Mouse (Mus musculus) stomach, embryonic 14.5 days (tissue): ENCODE measurements around the gene 1700020A23Rik. TPM values are rescaled to one million over a fixed set of nuclear protein-coding genes. Genes with fewer than 3 reads are reported as not detected.
A peak's percentile ranks its signal among the peaks of the same experiment; 100 is the strongest.

Experiments used
- ATAC-seq: fragments of 200-750 bp; cut with Nextera tagmentation; 2 replicates; pipeline ENCODE4 v1.8.0; 2017; ENCODE audit warnings: low read depth, moderate TSS enrichment; ENCODE audit not compliant: insufficient number of reproducible peaks, insufficient read depth, low FRiP score
- H3K27ac ChIP-seq: fragments of 300-500 bp; sonication (generic); 2 replicates; pipeline ENCODE4 v1.5.1; 2014; ENCODE audit warnings: mild to moderate bottlenecking, low read length, moderate library complexity, mixed read lengths
- H3K27me3 ChIP-seq: fragments of 300-500 bp; sonication (generic); 2 replicates; pipeline ENCODE4 v1.6.1; 2014; ENCODE audit warnings: low read length, control low read depth, mixed read lengths; ENCODE audit not compliant: control insufficient read depth, insufficient read depth
- H3K36me3 ChIP-seq: fragments of 300-500 bp; sonication (generic); 2 replicates; pipeline ENCODE4 v1.6.1; 2014; ENCODE audit warnings: mild to moderate bottlenecking, control low read depth, low read length, moderate library complexity, mixed read lengths; ENCODE audit not compliant: control insufficient read depth, insufficient read depth
- H3K4me1 ChIP-seq: fragments of 300-500 bp; sonication (generic); 2 replicates; pipeline ENCODE4 v1.6.1; 2014; ENCODE audit warnings: low read length, control low read depth, mixed read lengths; ENCODE audit not compliant: control insufficient read depth, insufficient read depth
- H3K4me2 ChIP-seq: fragments of 300-500 bp; sonication (generic); replicated peaks from 2 replicates; pipeline ENCODE4 v1.6.1; 2014; ENCODE audit warnings: low read depth, low read length, control low read depth
- H3K4me3 ChIP-seq: fragments of 300-500 bp; sonication (generic); 2 replicates; pipeline ENCODE4 v1.5.1; 2014; ENCODE audit warnings: low read depth, low read length, control low read depth
- H3K9ac ChIP-seq: fragments of 300-500 bp; sonication (generic); replicated peaks from 2 replicates; pipeline ENCODE4 v1.6.1; 2014; ENCODE audit warnings: low read depth, mild to moderate bottlenecking, control low read depth, low read length, moderate library complexity, mixed read lengths
- H3K9me3 ChIP-seq: fragments of 300-500 bp; sonication (generic); 2 replicates; pipeline ENCODE4 v1.6.1; 2016; ENCODE audit warnings: low read depth, low read length, control low read depth; ENCODE audit not compliant: control insufficient read depth
- WGBS: fragments of 180-500 bp; shearing (Covaris S2); extraction: QIAGEN DNeasy Blood & Tissue Kit; methylation state at CpG from one replicate; pipeline ENCODE4 v1.1.7; 2014; 5-methylcytosine and 5-hydroxymethylcytosine counted together
- polyA plus RNA-seq: library from polyadenylated mRNA; unstranded; fragments of >200 nt; fragmentation: Nextera tagmentation; extraction: Ambion mirVana; gene quantifications from 2 replicates; pipeline ENCODE4 v1.2.1, GENCODE M21; 2014

Gene 1700020A23Rik
- polyA plus RNA-seq, 1 experiment from 2014 or later, result not detected

DNA sequence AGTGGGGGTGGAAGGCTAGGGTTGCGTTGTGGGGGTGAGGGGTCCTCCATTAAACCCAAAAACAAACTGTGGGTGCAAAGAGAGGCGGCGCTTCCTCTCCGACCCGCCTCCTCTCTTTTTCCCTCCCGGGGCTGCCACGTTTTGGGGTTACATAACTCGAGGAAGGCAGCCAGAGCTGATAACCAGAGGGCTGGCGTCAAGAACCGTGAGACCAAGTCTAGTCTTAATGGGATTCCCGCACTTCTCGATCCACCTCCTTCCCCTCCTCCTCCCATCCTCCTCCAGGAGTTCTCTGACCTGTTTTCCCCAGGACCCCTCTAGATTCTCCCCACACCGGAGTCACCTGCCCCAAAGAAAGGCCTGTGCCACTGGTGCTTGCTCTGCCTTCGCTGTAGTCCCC, 7.0 kb upstream of the 1700020A23Rik start:
- Histone ChIP-seq H3K36me3 (no peaks in the 10 kb centered on the region; the same call in 1 of the 2 replicates), H3K4me2 (peak overlapping the region; percentile 63), H3K4me3 (peak overlapping the region; percentile 53), H3K9me3 (no peaks in the 10 kb centered on the region), H3K9ac (no peak overlapping the region), H3K27me3 (no peaks in the 10 kb centered on the region), H3K27ac (no peak overlapping the region), H3K4me1 (peaks cover 15% of the 10 kb centered on the region; the same call in 1 of the 2 replicates)
- 18% methylated on average over 11 of the region's 14 CpGs for WGBS
- no peak for ATAC-seq

- Histone ChIP-seq H3K4me3 (no peak overlapping the region), H3K4me2 (no peak overlapping the region), H3K9ac (no peak overlapping the region), H3K36me3 (no peaks in the 10 kb centered on the region; the same call in 1 of the 2 replicates), H3K27ac (no peak overlapping the region), H3K9me3 (no peaks in the 10 kb centered on the region), H3K27me3 (no peaks in the 10 kb centered on the region), H3K4me1 (peaks cover 15% of the 10 kb centered on the region; the same call in 1 of the 2 replicates)
- no peak for ATAC-seq
- 86% methylated on average over 1 of the region's 1 CpGs for WGBS
These were observed 5.0 kb upstream of the 1700020A23Rik start for GRCm38 (mm10) chr2:130400046-130400445.

DNA sequence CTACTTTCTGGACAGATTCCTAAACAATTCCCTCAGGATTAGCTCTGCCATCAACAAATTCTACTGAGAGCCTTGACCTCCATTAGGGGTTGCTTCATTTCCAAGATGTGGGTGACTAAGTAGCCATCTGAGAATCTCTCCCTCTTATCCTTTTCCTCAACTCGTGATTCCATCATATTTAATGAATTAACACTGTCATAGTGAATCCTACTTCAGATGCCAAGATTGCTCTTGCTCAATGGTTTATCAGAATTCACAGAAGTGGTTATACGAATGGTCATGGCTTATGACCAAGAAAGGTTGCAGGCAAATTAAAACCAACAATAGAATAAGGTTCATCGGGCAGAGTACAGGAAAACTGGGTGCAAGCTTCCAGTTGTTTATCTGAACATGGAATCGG, 3.2 kb upstream of the 1700020A23Rik start:
- Histone ChIP-seq H3K36me3 (no peaks in the 10 kb centered on the region), H3K27ac (no peak overlapping the region), H3K4me2 (no peak overlapping the region), H3K27me3 (no peaks in the 10 kb centered on the region), H3K9me3 (no peaks in the 10 kb centered on the region), H3K9ac (no peak overlapping the region), H3K4me1 (peaks cover 8% of the 10 kb centered on the region; the same call in 1 of the 2 replicates), H3K4me3 (no peak overlapping the region)
- 73% methylated on average over 4 of the region's 4 CpGs for WGBS
- no peak for ATAC-seq

GRCm38 (mm10) chr2:130406178-130406577, 1.1 kb downstream of the 1700020A23Rik start, which contains the start of gene Tmem239:
TSS of gene Tmem239 (plus strand) at chr2:130406478.
- H3K4me3 ChIP-seq, result no peak within 1 kb of the TSS
- no peak within 1 kb of the TSS for H3K4me2 ChIP-seq
- no peaks in the 10 kb centered on the region for H3K27me3 ChIP-seq
- H3K9ac ChIP-seq, result no peak within 1 kb of the TSS
- ATAC-seq, result no peak
- H3K36me3 ChIP-seq, result no peaks in the 10 kb centered on the region
- H3K27ac ChIP-seq, result no peak within 1 kb of the TSS
- no peaks in the 10 kb centered on the region for H3K4me1 ChIP-seq
- H3K9me3 ChIP-seq, result no peaks in the 10 kb centered on the region
- 65% methylated on average over 2 of the region's 2 CpGs for WGBS

DNA sequence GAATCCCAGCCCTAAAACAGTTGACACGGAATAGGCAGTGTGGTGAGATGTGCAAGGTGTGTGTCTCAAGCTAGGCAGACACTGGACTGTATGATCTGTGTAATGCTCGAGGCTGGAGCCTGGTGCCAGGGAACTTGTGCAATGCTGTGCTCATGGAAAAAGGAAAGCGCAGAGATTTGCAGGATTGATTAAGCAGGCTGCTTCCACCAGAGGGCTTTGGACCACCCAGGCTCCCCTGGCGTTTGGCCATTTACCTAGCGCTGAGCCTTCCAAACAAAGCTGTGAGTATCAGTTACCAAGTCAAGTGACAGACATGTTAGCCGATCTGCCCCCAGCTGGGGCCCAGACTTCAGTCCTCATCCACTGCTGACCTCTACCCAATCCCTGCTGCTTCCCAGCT, 3.1 kb downstream of the 1700020A23Rik start:
- no peak overlapping the region for H3K27ac ChIP-seq
- no peak overlapping the region for H3K4me3 ChIP-seq
- H3K4me2 ChIP-seq, result no peak overlapping the region
- no peaks in the 10 kb centered on the region for H3K27me3 ChIP-seq
- ATAC-seq, result peak; percentile 43; the same call in 1 of the 2 replicates
- H3K9ac ChIP-seq, result no peak overlapping the region
- no peaks in the 10 kb centered on the region for H3K9me3 ChIP-seq
- no peaks in the 10 kb centered on the region for H3K4me1 ChIP-seq
- H3K36me3 ChIP-seq, result no peaks in the 10 kb centered on the region
- WGBS, result 8% methylated on average over 6 of the region's 6 CpGs

DNA sequence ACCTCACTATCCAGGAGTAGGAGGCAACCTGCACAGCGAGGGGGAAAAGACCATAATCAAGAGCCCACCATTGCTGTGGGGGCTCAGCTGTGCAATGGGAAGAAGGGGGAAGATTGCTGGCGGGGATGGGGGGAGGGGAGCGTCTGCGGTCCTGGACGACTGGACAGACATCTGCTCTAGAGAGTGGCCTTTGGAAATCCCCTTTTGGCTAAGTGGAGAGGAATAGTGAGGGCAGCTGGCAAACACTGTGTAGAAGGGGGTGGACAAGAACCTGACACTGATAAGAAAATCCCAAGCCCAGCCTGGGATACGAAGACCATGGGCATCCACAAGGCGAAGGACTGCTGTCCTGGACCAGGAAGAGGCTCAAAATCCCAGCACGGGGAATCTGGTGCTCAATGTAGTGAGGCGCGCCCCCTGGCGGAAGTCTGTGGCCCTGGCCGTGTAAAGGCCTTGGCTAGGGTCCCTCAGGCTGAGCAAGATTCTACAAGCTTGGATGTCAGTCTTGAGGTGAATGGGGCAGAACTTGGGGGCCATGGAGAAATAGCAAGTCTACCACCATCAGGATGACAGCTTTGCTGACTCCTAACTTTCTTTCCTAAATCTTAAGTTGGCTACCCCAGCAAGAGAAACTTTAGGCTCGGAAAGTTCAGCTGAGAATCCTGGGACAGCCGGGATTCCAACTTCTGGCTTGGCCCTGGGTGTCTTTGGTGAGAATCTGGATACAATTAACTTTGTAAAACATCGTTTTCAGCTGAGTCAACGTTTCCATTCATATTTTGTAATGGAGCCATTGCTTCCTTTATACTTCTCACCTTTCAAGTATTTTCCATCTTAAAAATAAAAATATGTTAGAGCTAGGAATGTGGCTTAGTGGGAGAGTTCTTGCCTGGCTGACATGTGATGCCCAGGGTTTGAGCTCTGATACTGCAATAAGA, 6.8 kb downstream of the 1700020A23Rik start:
- H3K9ac ChIP-seq, result no peak overlapping the region
- no peak overlapping the region for H3K4me2 ChIP-seq
- no peaks in the 10 kb centered on the region for H3K36me3 ChIP-seq
- peak; percentile 66; the same call in 1 of the 2 replicates for ATAC-seq
- 36% methylated on average over 16 of the region's 16 CpGs for WGBS
- no peak overlapping the region for H3K27ac ChIP-seq
- H3K4me3 ChIP-seq, result no peak overlapping the region
- H3K9me3 ChIP-seq, result no peaks in the 10 kb centered on the region
- H3K4me1 ChIP-seq, result no peaks in the 10 kb centered on the region
- no peaks in the 10 kb centered on the region for H3K27me3 ChIP-seq

DNA sequence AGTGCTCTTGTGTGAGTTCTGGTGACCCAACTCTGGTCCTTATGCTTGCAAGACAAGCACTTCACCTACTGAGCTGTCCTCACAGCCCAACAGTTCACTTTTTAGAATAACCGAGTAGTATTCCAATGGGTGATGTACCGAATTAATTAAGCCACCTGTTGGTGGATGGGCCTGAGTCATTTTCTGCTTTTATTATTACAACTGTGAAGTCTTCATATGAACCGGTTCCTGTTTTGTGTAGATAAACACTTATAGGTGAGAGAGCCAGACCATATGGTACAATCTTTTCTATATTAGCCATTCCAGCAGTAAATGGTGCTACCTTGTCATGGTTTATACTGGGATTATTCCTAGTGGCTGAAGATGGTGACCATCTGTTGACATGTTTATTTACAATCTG, 7.7 kb downstream of the 1700020A23Rik start:
- ATAC-seq, result no peak
- Histone ChIP-seq H3K4me3 (no peak overlapping the region), H3K36me3 (no peaks in the 10 kb centered on the region), H3K27me3 (no peaks in the 10 kb centered on the region), H3K9ac (no peak overlapping the region), H3K27ac (no peak overlapping the region), H3K9me3 (no peaks in the 10 kb centered on the region), H3K4me2 (no peak overlapping the region), H3K4me1 (no peaks in the 10 kb centered on the region)
- WGBS, result 78% methylated on average over 3 of the region's 3 CpGs

GRCm38 (mm10) chr2:130414094-130414856, 9.2 kb downstream of the 1700020A23Rik start:
- H3K9me3 ChIP-seq, result no peaks in the 10 kb centered on the region
- no peak for ATAC-seq
- no peak overlapping the region for H3K27ac ChIP-seq
- peaks cover 6% of the 10 kb centered on the region; the same call in 1 of the 2 replicates for H3K36me3 ChIP-seq
- H3K9ac ChIP-seq, result no peak overlapping the region
- no peak overlapping the region for H3K4me3 ChIP-seq
- WGBS, result 74% methylated on average over 6 of the region's 6 CpGs
- H3K27me3 ChIP-seq, result no peaks in the 10 kb centered on the region
- H3K4me1 ChIP-seq, result no peaks in the 10 kb centered on the region
- no peak overlapping the region for H3K4me2 ChIP-seq
